Mouse (Mus musculus) MEL (cell line): ENCODE data around the gene Ktn1.

Experiments used
- CTCF ChIP-seq, 3 experiments: IDR thresholded peaks in 2 of 3; conservative IDR thresholded peaks in 1 of 3; 2 replicates each; pipeline ENCODE4 v1.5.1; 2011 to 2012; ENCODE audit warnings: low read length in 3 of 3, low read depth in 2 of 3, mild to moderate bottlenecking in 2 of 3, improper control_type of control experiment in 1 of 3, inconsistent platforms in 1 of 3, mixed read lengths in 1 of 3, moderate library complexity in 1 of 3; ENCODE audit not compliant: control insufficient read depth in 1 of 3, insufficient read depth in 1 of 3, poor library complexity in 1 of 3, severe bottlenecking in 1 of 3
- MXI1 ChIP-seq: IDR thresholded peaks from 2 replicates; pipeline ENCODE4 v1.6.1; 2011; ENCODE audit warnings: mild to moderate bottlenecking, low read depth, low read length, improper control_type of control experiment
- POLR2A ChIP-seq, 2 experiments: IDR thresholded peaks; 2 replicates each; pipeline ENCODE4 v1.6.1; 2011 to 2012; ENCODE audit warnings: low read length in 2 of 2, mild to moderate bottlenecking in 2 of 2, control low read depth in 1 of 2, improper control_type of control experiment in 1 of 2, low read depth in 1 of 2, moderate library complexity in 1 of 2; ENCODE audit not compliant: control insufficient read depth in 1 of 2, insufficient read depth in 1 of 2, poor library complexity in 1 of 2
- POLR2AphosphoS2 ChIP-seq: IDR thresholded peaks from 2 replicates; pipeline ENCODE4 v1.6.1; 2011; ENCODE audit warnings: low read length, improper control_type of control experiment
- TCF12 ChIP-seq: IDR thresholded peaks from 2 replicates; pipeline ENCODE4 v1.6.1; 2014; ENCODE audit warnings: low read depth, mild to moderate bottlenecking, inconsistent platforms, low read length, improper control_type of control experiment, moderate library complexity
- UBTF ChIP-seq: IDR thresholded peaks from 2 replicates; pipeline ENCODE4 v1.6.1; 2012; ENCODE audit warnings: low read depth, mild to moderate bottlenecking, inconsistent platforms, low read length, improper control_type of control experiment, moderate library complexity, borderline replicate concordance; ENCODE audit not compliant: insufficient read depth
- ZC3H11A ChIP-seq: IDR thresholded peaks from 2 replicates; pipeline ENCODE4 v1.6.1; 2012; ENCODE audit warnings: low read depth, mild to moderate bottlenecking, inconsistent platforms, low read length, improper control_type of control experiment
- ZNF384 ChIP-seq: IDR thresholded peaks from 2 replicates; pipeline ENCODE4 v1.6.1; 2012; ENCODE audit warnings: low read depth, mild to moderate bottlenecking, inconsistent platforms, low read length, improper control_type of control experiment

- no peak for TF ChIP-seq CTCF (IDR thresholded peaks at IDR 0.05 in 2 of 3, conservative IDR thresholded peaks at IDR 0.05 in 1 of 3; ENCODE audit: control insufficient read depth in 1 of 3, insufficient read depth in 1 of 3, low read depth in 2 of 3, low read length in 3 of 3, poor library complexity in 1 of 3, severe bottlenecking in 1 of 3)
- TF ChIP-seq ZNF384 = no peak
- no peak for TF ChIP-seq TCF12
- no peak for TF ChIP-seq POLR2AphosphoS2
- TF ChIP-seq POLR2A (IDR thresholded peaks at IDR 0.05; ENCODE audit: control insufficient read depth in 1 of 2, insufficient read depth in 1 of 2, low read depth in 1 of 2, low read length in 2 of 2, poor library complexity in 1 of 2) = no peak
- no peak for TF ChIP-seq UBTF
- no peak for TF ChIP-seq ZC3H11A
- TF ChIP-seq MXI1 = no peak
Measured at GRCm38 (mm10) chr14:47753561-47753960, 105.3 kb downstream of the Ktn1 start.
